Mouse (Mus musculus): ENCODE results near the gene Aif1l. TPM values are rescaled to one million over a fixed set of nuclear protein-coding genes. Genes with fewer than 3 reads are reported as not detected.

Aif1l gene
- polyA plus RNA-seq, 1 experiment from 2014 or later, result 12.6 TPM

DNA sequence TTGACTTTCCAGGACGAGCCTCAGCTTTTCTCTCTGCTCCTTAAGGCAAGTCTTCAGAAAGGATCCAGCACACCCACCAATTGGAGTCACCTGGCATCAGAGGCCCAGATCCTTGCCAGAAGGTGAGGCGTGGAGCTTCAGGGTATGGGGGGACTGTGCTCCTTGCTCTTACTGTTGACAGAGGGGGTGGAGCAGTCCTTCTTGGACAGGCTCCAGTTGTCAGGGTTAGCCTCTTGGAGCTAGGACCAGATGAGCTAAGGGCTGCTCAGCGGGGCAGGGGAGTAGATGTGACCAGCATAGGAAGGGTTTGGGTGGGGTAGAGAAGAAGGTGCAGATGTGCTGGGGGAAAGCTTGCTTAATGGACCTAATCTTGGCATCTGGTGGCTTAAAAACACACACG lies 24.0 kb upstream of the Aif1l start:
- no peaks in the 10 kb centered on the region for H3K9me3 ChIP-seq (ENCODE audit: low read length)
- 36% methylated on average over 4 of the region's 4 CpGs for WGBS
- H3K27ac ChIP-seq (ENCODE audit: low read length), result no peak overlapping the region
- H3K36me3 ChIP-seq (ENCODE audit: insufficient read depth, low read length), result no peaks in the 10 kb centered on the region
- DNase-seq (ENCODE audit: low spot score) (no peak), ATAC-seq (no peak)
- H3K4me1 ChIP-seq (ENCODE audit: insufficient read depth, low read depth, low read length), result no peaks in the 10 kb centered on the region
- no peak overlapping the region for H3K4me3 ChIP-seq (ENCODE audit: low read depth, low read length)
- H3K9ac ChIP-seq (replicated peaks; ENCODE audit: low read depth), result no peak overlapping the region
- H3K27me3 ChIP-seq (replicated peaks; ENCODE audit: insufficient read depth, low read length), result no peaks in the 10 kb centered on the region
- no peak for TF ChIP-seq EP300 (IDR thresholded peaks at IDR 0.05)
- no peak for TF ChIP-seq CTCF (IDR thresholded peaks at IDR 0.05)
- H3K4me2 ChIP-seq (replicated peaks; ENCODE audit: low read depth, low read length), result no peak overlapping the region

DNA sequence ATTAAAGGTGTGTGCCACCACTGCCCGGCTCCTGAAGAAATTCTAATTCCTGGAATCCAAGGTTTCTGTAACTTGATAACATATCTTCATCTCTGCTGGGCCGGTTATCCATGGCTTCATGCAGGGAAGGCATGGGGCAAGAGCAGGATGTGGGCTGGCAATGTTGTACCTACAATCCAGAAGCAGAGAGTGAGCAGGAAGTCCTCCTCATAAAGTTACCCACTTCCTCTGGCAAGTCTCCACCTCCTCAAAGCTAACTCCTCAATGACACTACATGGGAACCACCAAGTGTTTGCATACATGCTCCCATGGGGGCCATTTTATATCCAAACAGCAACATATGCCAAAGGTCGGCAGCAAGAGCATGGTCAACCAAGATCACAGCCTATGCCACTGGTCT lies 20.3 kb upstream of the Aif1l start:
- Histone ChIP-seq H3K9ac (replicated peaks; ENCODE audit: low read depth) (no peak overlapping the region), H3K4me1 (ENCODE audit: insufficient read depth, low read depth, low read length) (no peaks in the 10 kb centered on the region), H3K27me3 (replicated peaks; ENCODE audit: insufficient read depth, low read length) (no peaks in the 10 kb centered on the region), H3K4me2 (replicated peaks; ENCODE audit: low read depth, low read length) (no peak overlapping the region), H3K27ac (ENCODE audit: low read length) (no peak overlapping the region), H3K4me3 (ENCODE audit: low read depth, low read length) (no peak overlapping the region), H3K9me3 (ENCODE audit: low read length) (no peaks in the 10 kb centered on the region), H3K36me3 (ENCODE audit: insufficient read depth, low read length) (no peaks in the 10 kb centered on the region)
- DNase-seq (ENCODE audit: low spot score) (no peak), ATAC-seq (no peak)
- TF ChIP-seq CTCF (IDR thresholded peaks at IDR 0.05), result no peak
- no peak for TF ChIP-seq EP300 (IDR thresholded peaks at IDR 0.05)
- WGBS, result 79% methylated on average over 3 of the region's 3 CpGs

DNA sequence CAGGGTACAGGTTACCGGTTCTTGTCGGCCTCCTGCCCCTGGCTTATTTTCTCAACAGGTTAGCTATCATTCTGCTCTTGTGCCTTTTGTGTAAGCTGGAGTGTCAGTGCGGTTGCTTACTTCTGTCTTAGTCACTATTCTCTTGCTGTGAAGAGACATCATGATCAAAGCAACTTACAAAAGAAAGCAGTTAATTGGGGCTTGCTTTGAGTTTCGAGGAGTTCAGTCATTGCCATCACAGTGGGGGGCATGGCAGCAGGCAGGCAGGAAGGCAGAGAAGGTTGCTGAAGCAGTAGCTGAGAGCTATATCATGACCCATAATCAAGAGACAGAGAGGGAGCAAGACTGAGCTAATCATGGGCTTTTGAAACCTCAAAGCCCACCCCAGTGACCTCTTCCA lies 15.4 kb upstream of the Aif1l start:
- DNase-seq (ENCODE audit: low spot score), result no peak
- Histone ChIP-seq H3K4me3 (ENCODE audit: low read depth, low read length) (no peak overlapping the region), H3K9ac (replicated peaks; ENCODE audit: low read depth) (no peak overlapping the region), H3K36me3 (ENCODE audit: insufficient read depth, low read length) (no peaks in the 10 kb centered on the region), H3K4me1 (ENCODE audit: insufficient read depth, low read depth, low read length) (no peaks in the 10 kb centered on the region), H3K27ac (ENCODE audit: low read length) (no peak overlapping the region), H3K9me3 (ENCODE audit: low read length) (no peaks in the 10 kb centered on the region), H3K4me2 (replicated peaks; ENCODE audit: low read depth, low read length) (no peak overlapping the region), H3K27me3 (replicated peaks; ENCODE audit: insufficient read depth, low read length) (no peaks in the 10 kb centered on the region)
- no peak for ATAC-seq
- TF ChIP-seq EP300 (IDR thresholded peaks at IDR 0.05) (no peak), CTCF (IDR thresholded peaks at IDR 0.05) (no peak)
- 47% methylated on average over 4 of the region's 4 CpGs for WGBS

DNA sequence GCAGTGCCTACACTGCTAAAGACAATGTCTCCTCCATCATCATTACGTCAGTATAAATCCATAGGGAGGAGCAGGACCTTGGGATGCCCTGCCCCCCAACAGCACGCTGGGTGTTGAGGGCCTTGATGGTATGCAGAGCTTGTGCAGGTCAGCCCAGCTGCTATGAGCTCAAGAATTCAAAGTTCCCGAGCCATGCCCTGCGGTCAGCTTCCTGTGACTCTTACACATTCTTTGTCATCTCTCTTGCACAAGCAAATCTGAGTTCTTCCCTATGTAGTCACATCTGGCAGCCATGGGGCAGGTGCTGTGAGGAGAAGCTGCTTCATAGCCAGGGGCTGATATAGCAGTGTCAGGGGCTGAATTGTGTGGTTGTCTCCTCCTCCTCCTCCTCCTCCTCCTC lies 14.9 kb upstream of the Aif1l start:
- 21% methylated on average over 4 of the region's 4 CpGs for WGBS
- Histone ChIP-seq H3K9me3 (ENCODE audit: low read length) (no peaks in the 10 kb centered on the region), H3K4me1 (ENCODE audit: insufficient read depth, low read depth, low read length) (no peaks in the 10 kb centered on the region), H3K27me3 (replicated peaks; ENCODE audit: insufficient read depth, low read length) (no peaks in the 10 kb centered on the region), H3K4me3 (ENCODE audit: low read depth, low read length) (no peak overlapping the region), H3K4me2 (replicated peaks; ENCODE audit: low read depth, low read length) (no peak overlapping the region), H3K9ac (replicated peaks; ENCODE audit: low read depth) (no peak overlapping the region), H3K27ac (ENCODE audit: low read length) (no peak overlapping the region), H3K36me3 (ENCODE audit: insufficient read depth, low read length) (no peaks in the 10 kb centered on the region)
- ATAC-seq (peak; percentile 19), DNase-seq (ENCODE audit: low spot score) (no peak)
- TF ChIP-seq CTCF (IDR thresholded peaks at IDR 0.05) (no peak), EP300 (IDR thresholded peaks at IDR 0.05) (no peak)

DNA sequence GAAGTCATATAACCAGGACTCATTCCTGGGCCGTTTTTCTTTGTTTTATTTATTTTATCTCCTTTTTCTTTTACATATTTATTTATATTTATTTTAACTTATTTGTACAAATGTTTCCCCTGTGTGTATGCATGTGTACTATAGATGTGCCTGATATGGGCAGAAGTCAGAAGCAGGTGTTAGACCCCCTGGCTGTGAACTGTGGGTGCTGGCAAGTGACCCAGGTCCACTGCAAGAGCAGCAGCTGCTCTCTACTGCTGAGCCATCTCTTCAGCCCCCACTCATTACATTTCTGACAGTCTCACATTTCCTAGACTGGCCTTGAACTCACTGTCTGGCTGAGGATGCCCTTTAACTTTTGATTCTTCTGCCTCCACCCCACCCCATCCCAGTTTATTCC lies 11.6 kb upstream of the Aif1l start:
- TF ChIP-seq EP300 (IDR thresholded peaks at IDR 0.05) (no peak), CTCF (IDR thresholded peaks at IDR 0.05) (no peak)
- no peak for ATAC-seq
- Histone ChIP-seq H3K27ac (ENCODE audit: low read length) (no peak overlapping the region), H3K9ac (replicated peaks; ENCODE audit: low read depth) (no peak overlapping the region), H3K4me2 (replicated peaks; ENCODE audit: low read depth, low read length) (no peak overlapping the region), H3K4me3 (ENCODE audit: low read depth, low read length) (no peak overlapping the region), H3K9me3 (ENCODE audit: low read length) (no peaks in the 10 kb centered on the region), H3K4me1 (ENCODE audit: insufficient read depth, low read depth, low read length) (no peaks in the 10 kb centered on the region), H3K27me3 (replicated peaks; ENCODE audit: insufficient read depth, low read length) (no peaks in the 10 kb centered on the region), H3K36me3 (ENCODE audit: insufficient read depth, low read length) (no peaks in the 10 kb centered on the region)
- 43% methylated on average over 1 of the region's 1 CpGs for WGBS
- DNase-seq (ENCODE audit: low spot score), result no peak

DNA sequence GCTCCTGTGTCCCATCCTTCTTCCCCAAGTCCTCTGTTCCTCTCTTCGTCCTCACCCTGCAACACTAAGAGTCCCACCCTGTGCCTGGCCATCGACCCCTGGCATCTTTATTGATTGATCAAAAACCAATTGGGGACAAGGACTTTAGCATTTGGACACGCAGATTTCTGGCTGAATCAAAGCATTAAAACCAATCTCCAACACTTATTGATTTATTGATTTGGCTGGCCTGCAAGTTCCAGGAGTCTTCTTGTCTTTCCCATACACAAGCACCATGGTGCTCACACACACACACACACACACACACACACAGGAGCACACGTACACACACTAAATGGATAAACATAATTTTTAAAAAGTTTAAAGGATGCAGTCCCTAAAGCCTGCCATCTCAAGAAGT lies 6.9 kb upstream of the Aif1l start:
- DNase-seq (ENCODE audit: low spot score) (no peak), ATAC-seq (no peak)
- H3K4me3 ChIP-seq (ENCODE audit: low read depth, low read length), result no peak overlapping the region
- H3K27me3 ChIP-seq (replicated peaks; ENCODE audit: insufficient read depth, low read length), result no peaks in the 10 kb centered on the region
- TF ChIP-seq CTCF (IDR thresholded peaks at IDR 0.05) (no peak), EP300 (IDR thresholded peaks at IDR 0.05) (no peak)
- no peaks in the 10 kb centered on the region for H3K9me3 ChIP-seq (ENCODE audit: low read length)
- H3K27ac ChIP-seq (ENCODE audit: low read length), result no peak overlapping the region
- H3K4me2 ChIP-seq (replicated peaks; ENCODE audit: low read depth, low read length), result no peak overlapping the region
- H3K36me3 ChIP-seq (ENCODE audit: insufficient read depth, low read length), result no peaks in the 10 kb centered on the region
- no peak overlapping the region for H3K9ac ChIP-seq (replicated peaks; ENCODE audit: low read depth)
- 65% methylated on average over 4 of the region's 4 CpGs for WGBS
- no peaks in the 10 kb centered on the region for H3K4me1 ChIP-seq (ENCODE audit: insufficient read depth, low read depth, low read length)

DNA sequence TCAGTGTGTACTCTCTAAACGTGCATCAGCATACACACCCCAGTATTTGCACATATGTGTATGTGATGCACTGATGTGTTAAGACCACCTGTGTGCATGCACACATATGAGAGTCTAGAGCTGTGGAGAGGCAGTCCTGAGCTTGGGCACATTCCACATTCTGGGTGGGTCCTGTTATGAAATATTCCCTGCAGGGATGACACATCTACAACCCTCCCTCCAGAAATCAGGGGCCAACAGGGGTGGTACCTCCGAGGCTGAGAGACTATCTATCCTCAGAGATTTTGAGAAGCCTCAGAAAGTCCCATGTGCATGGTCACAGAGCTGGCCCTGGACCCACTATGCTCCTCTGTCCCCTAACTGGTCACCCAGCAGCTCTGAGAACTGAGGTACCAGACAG lies 4.4 kb upstream of the Aif1l start:
- H3K4me2 ChIP-seq (replicated peaks; ENCODE audit: low read depth, low read length), result no peak overlapping the region
- H3K9me3 ChIP-seq (ENCODE audit: low read length), result no peaks in the 10 kb centered on the region
- H3K27ac ChIP-seq (ENCODE audit: low read length), result no peak overlapping the region
- no peaks in the 10 kb centered on the region for H3K36me3 ChIP-seq (ENCODE audit: insufficient read depth, low read length)
- TF ChIP-seq EP300 (IDR thresholded peaks at IDR 0.05) (no peak), CTCF (IDR thresholded peaks at IDR 0.05) (no peak)
- WGBS, result 56% methylated on average over 2 of the region's 2 CpGs
- no peak overlapping the region for H3K4me3 ChIP-seq (ENCODE audit: low read depth, low read length)
- no peak for DNase-seq (ENCODE audit: low spot score)
- no peak overlapping the region for H3K9ac ChIP-seq (replicated peaks; ENCODE audit: low read depth)
- no peaks in the 10 kb centered on the region for H3K27me3 ChIP-seq (replicated peaks; ENCODE audit: insufficient read depth, low read length)
- peaks cover 4% of the 10 kb centered on the region; the same call in 1 of the 2 replicates for H3K4me1 ChIP-seq (ENCODE audit: insufficient read depth, low read depth, low read length)
- no peak for ATAC-seq

All from lung, postnatal 0 days (tissue).